Mouse (Mus musculus) C2C12 (cell line): ENCODE measurements around the gene Immp2l.

Experiments
- CEBPB ChIP-seq: IDR thresholded peaks from one replicate; pipeline ENCODE4 v1.6.1; 2011; ENCODE audit warnings: low read depth, mild to moderate bottlenecking, control low read depth, moderate library complexity
- CTCF ChIP-seq: IDR thresholded peaks from one replicate; pipeline ENCODE4 v1.5.1; 2011; ENCODE audit not compliant: control insufficient read depth, insufficient read depth, insufficient read length
- FOSL1 ChIP-seq: IDR thresholded peaks from one replicate; pipeline ENCODE4 v1.8.0; 2011; ENCODE audit warnings: mild to moderate bottlenecking, low read length; ENCODE audit not compliant: poor library complexity, insufficient read depth, severe bottlenecking

GRCm38 (mm10) chr12:41878493-41878892 lies 854.6 kb downstream of the Immp2l start:
- no peak for TF ChIP-seq CEBPB
- TF ChIP-seq FOSL1: no peak
- no peak for TF ChIP-seq CTCF
